Mouse (Mus musculus): ENCODE results near the gene Mettl5.

GRCm38 (mm10) chr2:69825898-69826297 is 59.5 kb downstream of the Mettl5 start:
- no peak for TF ChIP-seq CTCF (IDR thresholded peaks at IDR 0.05; ENCODE audit: control insufficient read depth, insufficient read depth, insufficient replicate concordance, low read depth, low read length)
- no peak for TF ChIP-seq POLR2A (IDR thresholded peaks at IDR 0.05; ENCODE audit: control insufficient read depth, low read depth, low read length)

Measured in testis, adult 2 months (tissue).